Mouse (Mus musculus): ENCODE measurements around the gene Zfp160. TPM values are rescaled to one million over a fixed set of nuclear protein-coding genes. Genes with fewer than 3 reads are reported as not detected.
"Not testable (repeated sequence)": the region's sequence is repeated elsewhere in the genome, so short reads cannot be mapped to it uniquely, and the experiment has no call there.

The Zfp160 gene
- total RNA-seq, 2 experiments from 2014 or later = 6.5 to 8.0 TPM

- H3K27ac ChIP-seq = no peak overlapping the region
- intact Hi-C loops (cut with DNase I) = loop anchor here (10.0 kb wide), 1 partner anchor 52 kb away; no protein-coding TSS in a partner anchor
- H3K4me3 ChIP-seq = no peak overlapping the region
- TF ChIP-seq CTCF (IDR thresholded peaks at IDR 0.05) = peak; percentile 27; the same call in 1 of the 2 replicates
- no peak for DNase-seq
Measured at GRCm38 (mm10) chr17:21053267-21053666, 44.6 kb downstream of the Zfp160 start.

- not testable (repeated sequence) for H3K4me3 ChIP-seq, H3K27ac ChIP-seq, DNase-seq
- intact Hi-C loops (cut with DNase I) = loop anchor here (10.0 kb wide), 1 partner anchor 50 kb away; no protein-coding TSS in a partner anchor
Measured at GRCm38 (mm10) chr17:21055111-21055510, 46.4 kb downstream of the Zfp160 start.

- intact Hi-C loops (cut with DNase I) = no loop called here
- DNase-seq = no peak
- no peak for TF ChIP-seq CTCF (IDR thresholded peaks at IDR 0.05)
- Histone ChIP-seq H3K27ac (no peak overlapping the region), H3K4me3 (no peak overlapping the region)
Measured at GRCm38 (mm10) chr17:21065501-21065900, 56.8 kb downstream of the Zfp160 start.

- TF ChIP-seq CTCF (IDR thresholded peaks at IDR 0.05) = no peak
- Histone ChIP-seq H3K27ac (no peak overlapping the region), H3K4me3 (no peak overlapping the region)
- intact Hi-C loops (cut with DNase I) = no loop called here
- DNase-seq = no peak
Measured at GRCm38 (mm10) chr17:21067036-21067435, 58.3 kb downstream of the Zfp160 start.

GRCm38 (mm10) chr17:21069443-21069842, 60.7 kb downstream of the Zfp160 start:
- intact Hi-C loops (cut with DNase I); H3K27ac ChIP-seq: not testable (repeated sequence)

GRCm38 (mm10) chr17:21070971-21071370, 62.3 kb downstream of the Zfp160 start:
- H3K27ac ChIP-seq; intact Hi-C loops (cut with DNase I); H3K4me3 ChIP-seq; DNase-seq: not testable (repeated sequence)

More at GRCm38 (mm10) chr17:21069443-21069842, 60.7 kb downstream of the Zfp160 start:
- not testable (repeated sequence) for H3K4me3 ChIP-seq, DNase-seq

Other genes starting within 250 kb of the Zfp160 start
- not detected for gene Vmn1r228, start 222.7 kb upstream of the Zfp160 start, total RNA-seq (2021)
- gene Vmn1r229, start 197.3 kb upstream of the Zfp160 start, total RNA-seq (2021) = not detected
- not detected for gene Vmn1r230, start 168.5 kb upstream of the Zfp160 start, total RNA-seq (2021)
- not detected for gene Vmn1r231, start 103.8 kb upstream of the Zfp160 start, total RNA-seq (2021)
- gene Vmn1r232, start 89.2 kb upstream of the Zfp160 start, total RNA-seq (2021) = not detected
- gene Ppp2r1a, start 63.6 kb upstream of the Zfp160 start, total RNA-seq (2021) = 100 to 1,000 TPM in 1 of 2 experiments, 10 to 100 TPM in 1; 98.3 to 116 TPM
- not detected for gene Vmn1r233, start 12.4 kb upstream of the Zfp160 start, total RNA-seq (2021)
- gene Vmn1r234, start 217.2 kb downstream of the Zfp160 start, total RNA-seq (2021) = not detected
- gene Vmn1r235, start 247.5 kb downstream of the Zfp160 start, total RNA-seq (2021) = not detected